Mouse (Mus musculus) MN1 (cell line): ENCODE data around the gene Gpr61.
A peak's percentile ranks its signal among the peaks of the same experiment; 100 is the strongest.

Experiments
- DNase-seq: peaks from one replicate; pipeline ENCODE4 v3.0.0-alpha.2; 2016; ENCODE audit warnings: low spot score

Gpr61 gene

GRCm38 (mm10) chr3:108129804-108130203 is 24.9 kb downstream of the Gpr61 start:
- DNase-seq, result no peak

DNA sequence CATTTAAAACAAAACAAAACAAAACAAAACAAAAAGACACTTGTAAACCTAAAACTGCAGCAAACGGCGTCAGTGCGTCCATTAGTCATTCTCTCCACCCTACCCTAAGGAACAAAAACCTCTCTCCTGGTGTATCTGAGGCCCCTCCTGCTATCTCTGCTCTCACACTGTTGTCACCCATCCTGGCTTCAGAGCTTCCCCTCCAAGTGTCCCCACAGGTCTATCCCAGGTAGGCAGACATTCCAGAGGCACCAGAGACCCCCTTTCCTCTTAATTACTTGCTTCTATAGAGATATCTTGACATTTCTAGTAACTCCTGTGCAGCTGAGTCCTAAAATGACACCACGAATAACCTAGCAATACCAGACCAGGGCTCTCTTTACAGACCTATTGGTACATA is 25.3 kb downstream of the Gpr61 start:
- no peak for DNase-seq

DNA sequence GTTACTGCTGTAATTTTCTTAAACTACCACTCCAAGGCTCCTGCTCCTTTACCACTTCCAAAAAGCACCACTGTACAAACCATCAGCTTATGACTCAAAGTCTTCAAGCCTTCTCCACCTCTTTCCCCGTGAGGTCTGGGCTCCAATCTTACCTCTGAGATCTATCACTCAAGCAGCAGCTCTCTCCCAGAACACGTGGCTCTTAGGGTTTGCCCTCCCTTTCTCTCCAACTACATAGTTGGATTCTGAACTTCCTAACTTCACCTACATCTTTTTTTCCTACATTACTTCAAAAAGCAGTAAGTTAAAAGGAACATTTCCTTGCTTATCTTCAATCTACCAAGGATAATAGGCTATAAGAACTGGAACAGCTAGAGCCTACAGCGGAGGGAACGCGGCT is 26.2 kb downstream of the Gpr61 start:
- no peak for DNase-seq

- no peak for DNase-seq
These were observed 28.4 kb downstream of the Gpr61 start for GRCm38 (mm10) chr3:108126327-108126726.

GRCm38 (mm10) chr3:108124131-108124530 is 30.6 kb downstream of the Gpr61 start:
- DNase-seq, result no peak

DNA sequence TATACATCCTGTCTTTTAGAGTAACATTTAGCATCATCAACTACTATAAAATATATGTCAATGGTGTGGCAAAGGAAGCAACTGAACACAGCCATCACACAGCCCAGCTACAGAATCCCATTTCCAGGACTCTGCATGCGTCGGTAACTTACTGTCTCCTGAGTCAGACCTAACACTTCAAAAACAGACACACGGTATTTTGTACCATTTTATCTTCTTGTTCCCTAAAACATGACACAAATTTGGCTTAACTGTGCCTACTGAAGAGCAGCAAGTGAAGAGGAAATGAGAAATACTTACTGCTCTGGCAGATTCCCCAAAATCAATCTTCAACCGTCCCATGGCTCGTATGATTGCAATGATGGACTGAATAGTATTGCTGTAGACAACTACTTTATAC is 31.4 kb downstream of the Gpr61 start:
- DNase-seq, result no peak

GRCm38 (mm10) chr3:108121101-108121500 is 33.6 kb downstream of the Gpr61 start:
- no peak for DNase-seq

DNA sequence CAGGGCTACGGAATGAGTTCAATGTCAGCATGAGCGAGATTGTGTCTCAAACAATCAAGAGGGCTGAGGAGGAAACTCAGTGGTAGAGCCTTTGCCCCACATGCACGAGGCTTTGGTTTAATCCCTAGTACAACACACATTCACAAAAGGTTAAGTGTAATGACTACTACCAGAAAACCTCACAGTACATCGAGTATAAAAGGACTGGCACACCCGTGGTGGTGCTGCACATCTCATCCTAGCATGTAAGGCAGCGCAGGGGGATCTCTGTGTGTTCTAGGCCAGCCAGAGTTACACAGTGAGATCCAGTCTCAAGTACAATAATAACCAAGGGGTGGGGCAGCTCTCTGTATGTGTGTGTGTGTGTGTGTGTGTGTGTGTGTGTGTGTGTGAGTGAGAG is 37.2 kb downstream of the Gpr61 start:
- no peak for DNase-seq

GRCm38 (mm10) chr3:108113591-108114289 is 40.9 kb downstream of the Gpr61 start:
- no peak for DNase-seq

DNA sequence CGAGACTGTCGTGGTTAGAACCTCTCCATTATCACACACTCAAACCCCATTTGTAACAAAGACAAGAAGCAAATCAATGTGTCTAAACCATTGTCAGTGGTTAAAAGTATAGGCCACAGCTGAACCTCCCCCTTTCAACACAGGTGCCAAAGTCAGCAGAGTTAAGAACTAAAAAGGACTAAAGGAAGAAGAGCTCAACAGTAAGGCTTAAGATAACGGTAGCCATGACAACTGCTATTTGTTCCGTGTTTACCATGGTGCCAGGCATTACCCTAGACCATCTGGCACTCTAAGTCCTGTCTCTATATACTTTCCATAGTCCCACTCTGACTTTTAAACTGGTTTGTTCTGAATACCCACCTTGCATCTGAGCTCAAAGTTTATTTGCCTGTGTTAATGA is 42.0 kb downstream of the Gpr61 start:
- DNase-seq, result peak; percentile 14

- no peak for DNase-seq
These were observed 42.4 kb downstream of the Gpr61 start for GRCm38 (mm10) chr3:108112246-108112645.

- no peak for DNase-seq
These were observed 43.4 kb downstream of the Gpr61 start for GRCm38 (mm10) chr3:108111320-108111719.

- DNase-seq, result no peak
These were observed 49.4 kb downstream of the Gpr61 start for GRCm38 (mm10) chr3:108105281-108105680.

- DNase-seq, result no peak
These were observed 52.6 kb downstream of the Gpr61 start for GRCm38 (mm10) chr3:108102075-108102474.

- no peak for DNase-seq
These were observed 53.1 kb downstream of the Gpr61 start for GRCm38 (mm10) chr3:108101594-108101993.
